Mouse (Mus musculus): ENCODE measurements around the gene Olfr560. TPM values are rescaled to one million over a fixed set of nuclear protein-coding genes. Genes with fewer than 3 reads are reported as not detected.

The Olfr560 gene
- not detected for polyA plus RNA-seq (2012; fragmentation: generic; extraction: Trizol)
- long read RNA-seq, experiment 1, result 0 reads
- long read RNA-seq, experiment 2, result 0 reads

DNA sequence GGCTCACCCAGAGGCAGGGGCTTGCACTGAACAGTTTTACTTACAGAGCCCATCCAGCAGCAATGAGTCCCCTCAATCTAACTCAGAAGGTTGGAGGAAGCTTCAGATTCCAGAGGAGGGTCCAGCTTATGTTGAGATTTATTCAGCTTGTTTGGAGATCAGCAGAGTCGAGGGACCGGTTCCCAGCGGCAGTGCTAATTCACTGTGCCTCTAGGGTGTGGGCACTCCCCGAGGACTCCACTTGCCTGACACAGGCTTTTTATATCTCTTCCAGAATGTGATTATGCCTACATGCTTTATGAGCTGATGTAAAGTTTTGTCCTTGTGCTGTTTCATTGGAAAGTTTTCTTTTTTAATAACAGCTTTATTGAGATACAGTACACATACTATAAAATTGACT, at the start of gene Olfr560, which contains the start of gene Olfr78:
Gene Olfr560 (minus strand): TSS at position 101 of the 400 bp plus-strand sequence.
Gene Olfr78 (minus strand): TSS at position 206 of the 400 bp plus-strand sequence.
- no peaks in the 10 kb centered on the region for H3K27me3 ChIP-seq (ENCODE audit: control insufficient read depth, insufficient read depth, insufficient read length)
- no peak within 1 kb of the TSS for H3K4me3 ChIP-seq (ENCODE audit: insufficient read depth, poor library complexity, severe bottlenecking)
- no peaks in the 10 kb centered on the region for H3K36me3 ChIP-seq (ENCODE audit: control insufficient read depth, insufficient read depth)
- TF ChIP-seq CEBPB (IDR thresholded peaks at IDR 0.05; ENCODE audit: low read depth) (no peak), MAX (IDR thresholded peaks at IDR 0.05) (no peak), CTCF (IDR thresholded peaks at IDR 0.05; ENCODE audit: control insufficient read depth, insufficient read depth, insufficient read length) (no peak), USF1 (IDR thresholded peaks at IDR 0.05; ENCODE audit: low read depth) (no peak), MYOG (IDR thresholded peaks at IDR 0.05; ENCODE audit: control insufficient read depth, extremely low read depth, insufficient read length) (no peak), MYOD1 (IDR thresholded peaks at IDR 0.05; ENCODE audit: control insufficient read depth, insufficient read length, low read depth) (no peak), FOSL1 (IDR thresholded peaks at IDR 0.05; ENCODE audit: insufficient read depth, low read length, poor library complexity, severe bottlenecking) (no peak)
- H3K79me2 ChIP-seq (ENCODE audit: control insufficient read depth, insufficient read depth), result no peaks in the 10 kb centered on the region
- H3K79me3 ChIP-seq (ENCODE audit: low read depth), result no peaks in the 10 kb centered on the region
- no peak within 1 kb of the TSS for H3ac ChIP-seq (ENCODE audit: control insufficient read depth, insufficient read length, low read depth)

DNA sequence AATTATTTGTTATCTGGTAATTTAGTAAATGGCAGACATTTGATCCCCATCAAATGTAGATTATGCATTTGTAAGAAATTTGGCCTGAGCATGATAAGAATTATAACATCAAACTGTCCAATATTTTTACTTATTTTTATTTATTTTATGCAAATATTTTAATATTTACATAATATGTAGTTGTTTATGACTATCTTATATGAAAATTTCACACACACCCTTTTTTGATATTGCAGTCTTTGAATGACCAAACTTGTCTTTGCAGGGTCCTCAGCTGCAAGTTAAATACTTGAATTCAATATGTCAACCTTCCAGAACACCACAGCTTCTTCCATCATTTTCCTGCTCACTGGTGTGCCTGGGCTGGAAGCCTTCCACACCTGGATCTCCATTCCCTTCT, 44.0 kb upstream of the Olfr560 start, which contains the start of gene Olfr564:
Gene Olfr564 (plus strand): TSS at position 301 of the 400 bp plus-strand sequence.
- H3K79me2 ChIP-seq (ENCODE audit: control insufficient read depth, insufficient read depth), result no peaks in the 10 kb centered on the region
- H3K36me3 ChIP-seq (ENCODE audit: control insufficient read depth, insufficient read depth), result no peaks in the 10 kb centered on the region
- H3K4me3 ChIP-seq (ENCODE audit: insufficient read depth, poor library complexity, severe bottlenecking), result no peak within 1 kb of the TSS
- TF ChIP-seq MAX (IDR thresholded peaks at IDR 0.05), result no peak
- no peak for TF ChIP-seq CTCF (IDR thresholded peaks at IDR 0.05; ENCODE audit: control insufficient read depth, insufficient read depth, insufficient read length)
- TF ChIP-seq FOSL1 (IDR thresholded peaks at IDR 0.05; ENCODE audit: insufficient read depth, low read length, poor library complexity, severe bottlenecking), result no peak
- no peak for TF ChIP-seq CEBPB (IDR thresholded peaks at IDR 0.05; ENCODE audit: low read depth)
- TF ChIP-seq MYOD1 (IDR thresholded peaks at IDR 0.05; ENCODE audit: control insufficient read depth, insufficient read length, low read depth), result no peak
- no peak for TF ChIP-seq USF1 (IDR thresholded peaks at IDR 0.05; ENCODE audit: low read depth)
- no peak for TF ChIP-seq MYOG (IDR thresholded peaks at IDR 0.05; ENCODE audit: control insufficient read depth, extremely low read depth, insufficient read length)
- H3K27me3 ChIP-seq (ENCODE audit: control insufficient read depth, insufficient read depth, insufficient read length), result no peaks in the 10 kb centered on the region
- H3ac ChIP-seq (ENCODE audit: control insufficient read depth, insufficient read length, low read depth), result no peak within 1 kb of the TSS
- no peaks in the 10 kb centered on the region for H3K79me3 ChIP-seq (ENCODE audit: low read depth)

DNA sequence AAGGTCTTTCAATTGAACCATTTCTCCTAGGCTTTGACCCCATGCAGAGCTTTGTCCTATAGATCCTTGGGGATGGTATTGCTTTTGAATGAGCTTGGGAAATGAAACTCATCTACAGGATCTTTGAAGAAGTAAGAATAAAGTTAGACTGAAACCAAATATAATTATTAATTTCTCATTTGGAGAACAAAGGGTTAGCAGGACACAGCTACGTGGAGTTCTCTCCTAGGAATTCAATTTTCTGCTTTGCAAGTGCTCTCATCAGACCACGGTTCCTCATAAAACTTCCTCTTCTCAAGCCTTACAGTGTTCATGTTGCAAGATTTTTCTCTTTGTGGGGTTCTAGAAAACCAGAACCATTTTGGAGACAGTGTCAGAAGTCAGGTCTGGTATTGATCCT, 11.8 kb upstream of the Olfr560 start, which contains the start of gene Olfr561:
Gene Olfr561 (plus strand): TSS at position 301 of the 400 bp plus-strand sequence.
- H3K79me3 ChIP-seq (ENCODE audit: low read depth), result no peaks in the 10 kb centered on the region
- no peak for TF ChIP-seq CEBPB (IDR thresholded peaks at IDR 0.05; ENCODE audit: low read depth)
- TF ChIP-seq MYOG (IDR thresholded peaks at IDR 0.05; ENCODE audit: control insufficient read depth, extremely low read depth, insufficient read length), result no peak
- TF ChIP-seq USF1 (IDR thresholded peaks at IDR 0.05; ENCODE audit: low read depth), result no peak
- TF ChIP-seq CTCF (IDR thresholded peaks at IDR 0.05; ENCODE audit: control insufficient read depth, insufficient read depth, insufficient read length), result no peak
- TF ChIP-seq MAX (IDR thresholded peaks at IDR 0.05), result no peak
- no peak for TF ChIP-seq FOSL1 (IDR thresholded peaks at IDR 0.05; ENCODE audit: insufficient read depth, low read length, poor library complexity, severe bottlenecking)
- TF ChIP-seq MYOD1 (IDR thresholded peaks at IDR 0.05; ENCODE audit: control insufficient read depth, insufficient read length, low read depth), result no peak
- no peaks in the 10 kb centered on the region for H3K79me2 ChIP-seq (ENCODE audit: control insufficient read depth, insufficient read depth)

DNA sequence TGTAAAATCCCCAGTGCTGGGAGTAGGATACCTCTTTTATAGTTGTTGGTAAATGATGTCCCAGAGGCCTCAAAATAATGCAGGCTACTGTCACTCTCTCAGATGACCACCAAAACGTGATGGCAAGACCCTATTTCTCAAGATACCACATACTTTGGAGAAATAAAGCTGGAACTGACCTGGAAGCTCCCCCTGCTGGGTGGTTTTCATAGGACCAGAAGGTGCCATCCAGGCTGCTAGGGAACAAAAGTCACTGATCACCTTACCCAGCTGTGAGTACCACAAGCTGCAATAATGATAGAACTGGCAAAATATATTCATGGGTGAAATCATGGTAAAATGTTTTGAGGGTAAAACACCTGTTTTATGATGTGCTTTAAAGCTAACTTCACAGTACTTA, 7.1 kb downstream of the Olfr560 start:
- Histone ChIP-seq H3K4me3 (ENCODE audit: insufficient read depth, poor library complexity, severe bottlenecking) (no peak overlapping the region), H3K79me3 (ENCODE audit: low read depth) (no peaks in the 10 kb centered on the region)

More for the DNA sequence above, 11.8 kb upstream of the Olfr560 start, which contains the start of gene Olfr561:
- Histone ChIP-seq H3K27me3 (ENCODE audit: control insufficient read depth, insufficient read depth, insufficient read length) (no peaks in the 10 kb centered on the region), H3K36me3 (ENCODE audit: control insufficient read depth, insufficient read depth) (no peaks in the 10 kb centered on the region), H3K4me3 (ENCODE audit: insufficient read depth, poor library complexity, severe bottlenecking) (no peak within 1 kb of the TSS), H3ac (ENCODE audit: control insufficient read depth, insufficient read length, low read depth) (no peak within 1 kb of the TSS)

DNA sequence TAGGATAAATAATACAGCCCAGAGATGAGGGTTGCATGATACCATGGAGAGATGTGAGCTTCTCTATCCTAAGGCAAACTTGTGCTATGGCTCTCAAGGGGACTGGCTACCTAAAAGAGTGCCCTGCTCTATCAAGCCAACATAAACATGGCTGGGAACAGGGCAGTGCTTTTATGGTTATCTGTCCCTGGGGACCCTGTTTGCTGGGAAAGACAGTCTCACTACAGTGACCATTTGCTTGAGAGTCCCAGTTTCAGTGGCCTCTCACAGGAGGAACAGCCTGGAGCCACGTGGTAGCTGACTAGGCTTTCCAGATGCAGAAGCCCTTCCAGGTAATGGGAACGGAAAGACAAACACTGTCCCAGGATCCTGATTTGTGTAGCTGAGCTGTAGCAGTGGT, 21.5 kb downstream of the Olfr560 start:
- TF ChIP-seq MAX (IDR thresholded peaks at IDR 0.05) (no peak), MYOD1 (IDR thresholded peaks at IDR 0.05; ENCODE audit: control insufficient read depth, insufficient read length, low read depth) (no peak), USF1 (IDR thresholded peaks at IDR 0.05; ENCODE audit: low read depth) (no peak), MYOG (IDR thresholded peaks at IDR 0.05; ENCODE audit: control insufficient read depth, extremely low read depth, insufficient read length) (no peak), CEBPB (IDR thresholded peaks at IDR 0.05; ENCODE audit: low read depth) (no peak), CTCF (IDR thresholded peaks at IDR 0.05; ENCODE audit: control insufficient read depth, insufficient read depth, insufficient read length) (no peak), FOSL1 (IDR thresholded peaks at IDR 0.05; ENCODE audit: insufficient read depth, low read length, poor library complexity, severe bottlenecking) (no peak)
- Histone ChIP-seq H3ac (ENCODE audit: control insufficient read depth, insufficient read length, low read depth) (no peak overlapping the region), H3K4me3 (ENCODE audit: insufficient read depth, poor library complexity, severe bottlenecking) (no peak overlapping the region), H3K79me3 (ENCODE audit: low read depth) (no peaks in the 10 kb centered on the region), H3K27me3 (ENCODE audit: control insufficient read depth, insufficient read depth, insufficient read length) (no peaks in the 10 kb centered on the region), H3K79me2 (ENCODE audit: control insufficient read depth, insufficient read depth) (no peaks in the 10 kb centered on the region), H3K36me3 (ENCODE audit: control insufficient read depth, insufficient read depth) (no peaks in the 10 kb centered on the region)

More for the DNA sequence above, 7.1 kb downstream of the Olfr560 start:
- Histone ChIP-seq H3K36me3 (ENCODE audit: control insufficient read depth, insufficient read depth) (no peaks in the 10 kb centered on the region), H3ac (ENCODE audit: control insufficient read depth, insufficient read length, low read depth) (no peak overlapping the region), H3K79me2 (ENCODE audit: control insufficient read depth, insufficient read depth) (no peaks in the 10 kb centered on the region), H3K27me3 (ENCODE audit: control insufficient read depth, insufficient read depth, insufficient read length) (no peaks in the 10 kb centered on the region)
- no peak for TF ChIP-seq CEBPB (IDR thresholded peaks at IDR 0.05; ENCODE audit: low read depth)
- TF ChIP-seq MYOD1 (IDR thresholded peaks at IDR 0.05; ENCODE audit: control insufficient read depth, insufficient read length, low read depth), result no peak
- TF ChIP-seq USF1 (IDR thresholded peaks at IDR 0.05; ENCODE audit: low read depth), result no peak
- no peak for TF ChIP-seq MAX (IDR thresholded peaks at IDR 0.05)
- no peak for TF ChIP-seq FOSL1 (IDR thresholded peaks at IDR 0.05; ENCODE audit: insufficient read depth, low read length, poor library complexity, severe bottlenecking)
- no peak for TF ChIP-seq MYOG (IDR thresholded peaks at IDR 0.05; ENCODE audit: control insufficient read depth, extremely low read depth, insufficient read length)
- no peak for TF ChIP-seq CTCF (IDR thresholded peaks at IDR 0.05; ENCODE audit: control insufficient read depth, insufficient read depth, insufficient read length)

Data from C2C12 (cell line).